Mouse (Mus musculus) kidney, adult 2 months (tissue): ENCODE results near the gene Ap2b1. TPM values are rescaled to one million over a fixed set of nuclear protein-coding genes. Genes with fewer than 3 reads are reported as not detected.

Experiments used
- DNase-seq: peaks from one replicate; pipeline ENCODE4 v3.0.0; 2021
- H3K27ac ChIP-seq: fragments of 200-500 bp; 2 replicates; pipeline ENCODE4 v1.5.1; 2012; ENCODE audit warnings: low read depth, low read length, control low read depth, inconsistent platforms; ENCODE audit not compliant: insufficient read depth
- H3K27me3 ChIP-seq: fragments of 200-500 bp; replicated peaks from 2 replicates; pipeline ENCODE4 v1.6.1; 2012; ENCODE audit warnings: mild to moderate bottlenecking, moderate library complexity, low read length, inconsistent platforms; ENCODE audit not compliant: control insufficient read depth, insufficient read depth
- H3K36me3 ChIP-seq: fragments of 200-500 bp; 2 replicates; pipeline ENCODE4 v1.6.1; 2012; ENCODE audit warnings: mild to moderate bottlenecking, moderate library complexity, low read length, inconsistent platforms; ENCODE audit not compliant: control insufficient read depth, insufficient read depth
- H3K4me1 ChIP-seq: fragments of 200-500 bp; 2 replicates; pipeline ENCODE4 v1.6.1; 2011; ENCODE audit warnings: low read length; ENCODE audit not compliant: control insufficient read depth, insufficient read depth
- H3K4me3 ChIP-seq: fragments of 200-500 bp; 2 replicates; pipeline ENCODE4 v1.5.1; 2011; ENCODE audit warnings: mild to moderate bottlenecking, low read depth, low read length, control low read depth; ENCODE audit not compliant: insufficient read depth
- CTCF ChIP-seq: fragments of 200-500 bp; conservative IDR thresholded peaks from 2 replicates; pipeline ENCODE4 v1.5.1; 2011; ENCODE audit warnings: low read depth, mild to moderate bottlenecking, control low read depth, low read length, moderate library complexity, mixed read lengths; ENCODE audit not compliant: insufficient read depth, insufficient read length
- POLR2A ChIP-seq: fragments of 200-500 bp; IDR thresholded peaks from one replicate; pipeline ENCODE4 v1.6.1; 2011; ENCODE audit warnings: low read depth, low read length, control low read depth
- WGBS: fragments of 180-500 bp; shearing (Covaris S2); methylation state at CpG from one replicate; pipeline ENCODE4 v1.1.7; 2018; 5-methylcytosine and 5-hydroxymethylcytosine counted together
- polyA plus RNA-seq: library from polyadenylated mRNA; depleted of rRNA; stranded (reverse); fragments of >200 nt; gene quantifications from 2 replicates; pipeline ENCODE4 v1.2.3, GENCODE M21; 2012

Gene Ap2b1
- polyA plus RNA-seq, 1 experiment: 37.4 TPM

- TF ChIP-seq CTCF (no peak), POLR2A (no peak)
- no peak overlapping the region for H3K4me3 ChIP-seq
- no peak overlapping the region for H3K27ac ChIP-seq
- H3K27me3 ChIP-seq: no peaks in the 10 kb centered on the region
- H3K36me3 ChIP-seq: no peaks in the 10 kb centered on the region
- 90% methylated on average over 5 of the region's 5 CpGs for WGBS
- 0 out of 2 replicates have a peak, but pooled peaks cover 4% of the 10 kb centered on the region for H3K4me1 ChIP-seq
- no peak for DNase-seq
These were observed 9.8 kb upstream of the Ap2b1 start for GRCm38 (mm10) chr11:83289036-83289435.

GRCm38 (mm10) chr11:83289633-83290032 is 9.2 kb upstream of the Ap2b1 start:
- Histone ChIP-seq H3K27me3 (no peaks in the 10 kb centered on the region), H3K4me1 (0 out of 2 replicates have a peak, but pooled peaks cover 4% of the 10 kb centered on the region), H3K27ac (no peak overlapping the region), H3K4me3 (no peak overlapping the region), H3K36me3 (no peaks in the 10 kb centered on the region)
- TF ChIP-seq CTCF: no peak
- no peak for TF ChIP-seq POLR2A
- DNase-seq: no peak
- whole genome bisulfite sequencing: 91% methylated on average over 2 of the region's 2 CpGs

- Histone ChIP-seq H3K36me3 (no peaks in the 10 kb centered on the region; the same call in 1 of the 2 replicates), H3K27me3 (no peaks in the 10 kb centered on the region), H3K27ac (peak overlapping the region; percentile 66; the same call in 1 of the 2 replicates), H3K4me1 (0 out of 2 replicates have a peak, but pooled peaks cover 4% of the 10 kb centered on the region), H3K4me3 (peak overlapping the region; percentile 70)
- TF ChIP-seq POLR2A (peak; percentile 92), CTCF (no peak)
- peak; percentile 98 for DNase-seq
- under 1% methylated on average over 38 of the region's 38 CpGs for WGBS
These were observed 7.2 kb upstream of the Ap2b1 start for GRCm38 (mm10) chr11:83291375-83292250.

DNA sequence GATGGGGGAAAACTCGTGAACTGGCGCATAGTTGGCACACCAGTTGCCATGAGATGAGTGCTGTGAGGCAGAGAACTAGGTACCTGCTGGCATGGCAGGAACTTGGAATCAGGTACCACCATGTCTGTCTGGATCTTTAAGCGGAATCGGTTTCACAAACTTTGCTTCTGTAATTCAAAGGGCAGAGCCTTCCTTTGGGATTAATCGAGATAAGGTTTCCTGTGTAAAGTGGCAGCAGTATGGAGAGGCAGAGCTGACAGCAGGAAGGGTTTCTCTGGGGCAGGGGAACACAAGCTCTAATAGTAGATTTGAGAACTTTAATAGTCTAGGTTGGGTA is 6.6 kb upstream of the Ap2b1 start:
- no peak overlapping the region for H3K27ac ChIP-seq
- no peak for DNase-seq

GRCm38 (mm10) chr11:83293182-83293581 is 5.6 kb upstream of the Ap2b1 start:
- TF ChIP-seq POLR2A: no peak
- no peak for DNase-seq
- no peaks in the 10 kb centered on the region; the same call in 1 of the 2 replicates for H3K36me3 ChIP-seq
- 85% methylated on average over 1 of the region's 1 CpGs for WGBS
- peaks cover 6% of the 10 kb centered on the region for H3K4me1 ChIP-seq
- no peaks in the 10 kb centered on the region for H3K27me3 ChIP-seq
- no peak overlapping the region for H3K4me3 ChIP-seq
- no peak overlapping the region for H3K27ac ChIP-seq

More for the DNA sequence above, 6.6 kb upstream of the Ap2b1 start:
- TF ChIP-seq POLR2A (no peak), CTCF (no peak)
- 0 out of 2 replicates have a peak, but pooled peaks cover 4% of the 10 kb centered on the region for H3K4me1 ChIP-seq
- WGBS: 3% methylated on average over 5 of the region's 5 CpGs
- no peaks in the 10 kb centered on the region for H3K27me3 ChIP-seq
- no peaks in the 10 kb centered on the region; the same call in 1 of the 2 replicates for H3K36me3 ChIP-seq
- H3K4me3 ChIP-seq: peak overlapping the region; percentile 70

DNA sequence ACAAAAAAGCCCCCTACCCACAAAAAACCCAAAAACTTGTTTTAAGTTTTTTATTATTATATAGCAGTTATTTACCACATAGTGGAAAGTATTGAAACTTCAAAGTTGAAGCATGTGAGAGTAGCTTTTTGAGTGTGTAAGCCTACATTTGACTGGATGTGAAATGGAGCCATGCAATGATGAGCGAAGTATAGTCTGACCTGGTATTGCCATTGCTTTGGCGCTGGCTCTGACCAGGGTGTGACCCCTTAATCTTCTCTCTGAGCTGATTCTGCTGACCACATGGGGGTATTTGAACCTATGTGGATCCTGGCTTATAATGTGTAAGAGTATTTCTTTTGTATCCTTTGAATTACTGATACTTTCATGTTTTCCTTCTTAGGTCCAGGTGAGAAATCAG is 4.7 kb upstream of the Ap2b1 start:
- no peak for DNase-seq
- 88% methylated on average over 2 of the region's 2 CpGs for WGBS
- no peak overlapping the region for H3K4me3 ChIP-seq
- H3K27ac ChIP-seq: no peak overlapping the region
- TF ChIP-seq CTCF (no peak), POLR2A (no peak)
- H3K4me1 ChIP-seq: peaks cover 8% of the 10 kb centered on the region
- no peaks in the 10 kb centered on the region; the same call in 1 of the 2 replicates for H3K36me3 ChIP-seq
- H3K27me3 ChIP-seq: no peaks in the 10 kb centered on the region

GRCm38 (mm10) chr11:83297816-83298215 is 1.0 kb upstream of the Ap2b1 start:
- H3K27ac ChIP-seq: no peak overlapping the region
- peak; percentile 6 for DNase-seq
- H3K4me3 ChIP-seq: peak overlapping the region; percentile 90; the same call in 1 of the 2 replicates
- WGBS: 78% methylated on average over 6 of the region's 6 CpGs
- no peaks in the 10 kb centered on the region for H3K27me3 ChIP-seq
- H3K36me3 ChIP-seq: no peaks in the 10 kb centered on the region; the same call in 1 of the 2 replicates
- H3K4me1 ChIP-seq: peaks cover 4% of the 10 kb centered on the region
- TF ChIP-seq POLR2A: no peak
- no peak for TF ChIP-seq CTCF
